Comparison of ENCODE assay signal across 8 mouse cellular contexts in the genomic region with DNA sequence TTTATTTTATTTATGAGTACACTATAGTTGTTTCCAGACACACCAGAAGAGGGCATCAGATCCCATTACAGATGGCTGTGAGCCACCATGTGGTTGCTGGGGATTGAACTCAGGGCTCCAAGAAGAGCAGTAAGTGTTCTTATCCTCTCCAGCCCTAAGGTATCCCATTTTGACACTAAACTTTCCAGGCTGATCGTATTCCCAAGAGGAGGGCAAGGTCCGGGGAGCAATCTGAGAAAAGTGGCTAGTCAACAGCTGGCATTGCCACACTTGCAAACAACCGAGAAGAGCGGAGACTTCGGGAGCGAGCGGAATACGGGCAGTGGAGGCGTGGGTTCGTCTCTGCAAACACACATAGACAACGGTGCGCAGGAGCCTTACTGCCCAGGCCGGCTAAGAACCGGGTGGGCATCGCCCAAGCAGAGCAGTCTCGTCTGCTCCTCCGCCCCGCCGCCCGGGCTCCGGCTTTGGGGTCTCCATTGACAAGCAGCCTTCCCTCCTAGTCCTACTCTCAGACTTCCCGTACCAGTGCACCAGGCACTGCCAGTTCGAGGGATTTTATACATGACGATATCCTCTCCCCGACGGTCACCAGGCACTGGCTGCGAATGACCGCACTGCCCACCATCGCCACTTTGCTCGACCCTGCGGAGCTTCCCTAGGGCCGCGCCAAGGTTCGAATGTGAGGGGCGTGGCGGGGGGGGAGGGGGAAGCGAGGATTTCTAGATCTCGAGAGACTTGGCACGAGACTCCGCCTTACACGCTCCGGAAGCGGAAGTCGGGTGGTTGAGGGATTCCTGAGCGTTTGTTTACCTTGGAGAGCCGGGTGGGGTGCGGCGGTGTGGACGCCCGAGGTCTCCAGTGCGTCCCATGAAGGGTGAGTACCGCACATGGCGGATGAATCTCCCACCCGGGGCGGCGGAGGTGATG. TPM values are rescaled to one million over a fixed set of nuclear protein-coding genes. Genes with fewer than 3 reads are reported as not detected.
DNase-seq lines count a peak whose midpoint lies in the region; ATAC-seq and TF ChIP-seq lines count a peak whose summit lies in the region.

A gene (plus strand): TSS at position 746 of the 930 bp plus-strand sequence.

- H3K4me1 ChIP-seq in CH12.LX (ENCODE audit: control insufficient read depth in 1 of 2, insufficient read depth in 2 of 2): peaks cover 2 to 21% of the 10 kb centered on the region in 2 experiments; a peak in 3 of 4 replicates
- H3K4me1 ChIP-seq in forebrain, embryonic 11.5 days (replicated peaks; ENCODE audit: control insufficient read depth, insufficient read depth, low read length): peaks cover 2% of the 10 kb centered on the region; the same call in 1 of the 2 replicates
- peaks cover 8% of the 10 kb centered on the region for H3K4me1 ChIP-seq in heart, embryonic 16.5 days (ENCODE audit: control insufficient read depth, insufficient read depth, low read length)
- peaks cover 7% of the 10 kb centered on the region for H3K4me1 ChIP-seq in liver, embryonic 16.5 days (ENCODE audit: control insufficient read depth, low read depth, low read length)
- H3K4me1 ChIP-seq in neural tube, embryonic 13.5 days (replicated peaks): peaks cover 27% of the 10 kb centered on the region
- peaks cover 8% of the 10 kb centered on the region for H3K4me1 ChIP-seq in testis, adult 2 months (ENCODE audit: control insufficient read depth, insufficient read depth, low read length)

- TF ChIP-seq EP300 in CH12.LX (IDR thresholded peaks at IDR 0.05; ENCODE audit: low read length): no peak

- peak; percentile 93 for DNase-seq in CH12.LX (ENCODE audit: extremely low read depth)
- peak; percentile 93 for DNase-seq in c-Kit-positive CD71-positive TER-119-negative erythroid progenitor cells, embryonic 14.5 days (ENCODE audit: low read depth)
- peak; percentile 97 for DNase-seq in forebrain, embryonic 11.5 days (ENCODE audit: low spot score)
- peak; percentile 92 to 95 for DNase-seq in kidney, postnatal 36 days

- TF ChIP-seq CTCF in CH12.LX (conservative IDR thresholded peaks at IDR 0.05 in 1 of 2, IDR thresholded peaks at IDR 0.05 in 1 of 2; ENCODE audit: low read depth in 2 of 2, low read length in 2 of 2): peak in 1 of 2 experiments; percentile 69; a peak in 2 of 4 replicates
- TF ChIP-seq CTCF in testis, adult 2 months (IDR thresholded peaks at IDR 0.05; ENCODE audit: control insufficient read depth, insufficient read depth, insufficient replicate concordance, low read depth, low read length): no peak

- dilution Hi-C loops in CH12.LX (cut with MboI; ENCODE audit: extremely low pct_ligation_motif_present, extremely low pct_unique_long_range_greater_than_20kb, low sequenced_read_pairs): no loop called here

- peaks cover 22% of the 10 kb centered on the region for H3K79me2 ChIP-seq in CH12.LX (replicated peaks; ENCODE audit: control insufficient read depth, extremely low read depth, insufficient read depth, poor library complexity, severe bottlenecking)

- peak within 1 kb of the TSS; percentile 86 for H3K9ac ChIP-seq in CH12.LX (ENCODE audit: insufficient read depth, low read depth)
- H3K9ac ChIP-seq in forebrain, embryonic 11.5 days (ENCODE audit: low read length): peak within 1 kb of the TSS; percentile 93
- peak within 1 kb of the TSS; percentile 91 for H3K9ac ChIP-seq in heart, embryonic 16.5 days (ENCODE audit: low read length)
- peak within 1 kb of the TSS; percentile 91 for H3K9ac ChIP-seq in liver, embryonic 16.5 days (ENCODE audit: low read depth, low read length)
- peak within 1 kb of the TSS; percentile 94 for H3K9ac ChIP-seq in neural tube, embryonic 13.5 days

- WGBS in forebrain, embryonic 11.5 days: 0% methylated on average over 56 of the region's 56 CpGs
- WGBS in heart, embryonic 16.5 days: under 1% methylated on average over 56 of the region's 56 CpGs
- WGBS in liver, embryonic 16.5 days (ENCODE audit: insufficient replicate concordance): 0% methylated on average over 56 of the region's 56 CpGs
- WGBS in neural tube, embryonic 13.5 days: 0% methylated on average over 56 of the region's 56 CpGs

- H3K36me3 ChIP-seq in CH12.LX (replicated peaks in 1 of 2; ENCODE audit: control insufficient read depth in 1 of 2, insufficient read depth in 1 of 2, low read length in 1 of 2): peaks cover 0 to 2% of the 10 kb centered on the region in 2 experiments
- H3K36me3 ChIP-seq in forebrain, embryonic 11.5 days (ENCODE audit: control insufficient read depth, insufficient read depth, low read length): no peaks in the 10 kb centered on the region
- H3K36me3 ChIP-seq in heart, embryonic 16.5 days (ENCODE audit: control insufficient read depth, insufficient read depth): no peaks in the 10 kb centered on the region
- no peaks in the 10 kb centered on the region for H3K36me3 ChIP-seq in liver, embryonic 16.5 days (ENCODE audit: control insufficient read depth, insufficient read depth)
- H3K36me3 ChIP-seq in neural tube, embryonic 13.5 days: no peaks in the 10 kb centered on the region
- no peaks in the 10 kb centered on the region for H3K36me3 ChIP-seq in testis, adult 2 months (ENCODE audit: control insufficient read depth, insufficient read depth, low read length)

- in situ Hi-C loops in CH12.LX (cut with MboI; ENCODE audit: low pct_ligation_motif_present, low pct_unique_long_range_greater_than_20kb, low sequenced_read_pairs): no loop called here

- H3K27ac ChIP-seq in CH12.LX (ENCODE audit: insufficient read depth, low read depth): peak within 1 kb of the TSS; percentile 2; the same call in 1 of the 2 replicates
- peak within 1 kb of the TSS; percentile 59 for H3K27ac ChIP-seq in forebrain, embryonic 11.5 days (ENCODE audit: low read depth, low read length)
- H3K27ac ChIP-seq in heart, embryonic 16.5 days (ENCODE audit: low read length): peak within 1 kb of the TSS; percentile 77
- peak within 1 kb of the TSS; percentile 91 for H3K27ac ChIP-seq in liver, embryonic 16.5 days (ENCODE audit: low read length)
- H3K27ac ChIP-seq in neural tube, embryonic 13.5 days (replicated peaks): peak within 1 kb of the TSS; percentile 91
- H3K27ac ChIP-seq in testis, adult 2 months (ENCODE audit: control insufficient read depth, insufficient read depth, low read depth, low read length): peak within 1 kb of the TSS; percentile 89

- peak; percentile 78 for TF ChIP-seq POLR2A in CH12.LX (IDR thresholded peaks at IDR 0.05; ENCODE audit: low read depth, low read length)
- TF ChIP-seq POLR2A in testis, adult 2 months (IDR thresholded peaks at IDR 0.05; ENCODE audit: control insufficient read depth, low read depth, low read length): peak; percentile 93

- no peaks in the 10 kb centered on the region for H3K27me3 ChIP-seq in CH12.LX (replicated peaks)
- H3K27me3 ChIP-seq in forebrain, embryonic 11.5 days (ENCODE audit: control insufficient read depth, insufficient read depth, low read length): no peaks in the 10 kb centered on the region
- H3K27me3 ChIP-seq in heart, embryonic 16.5 days (ENCODE audit: control insufficient read depth, insufficient read depth, low read length): no peaks in the 10 kb centered on the region
- H3K27me3 ChIP-seq in liver, embryonic 16.5 days (ENCODE audit: control insufficient read depth, insufficient read depth, low read depth, low read length): no peaks in the 10 kb centered on the region
- no peaks in the 10 kb centered on the region for H3K27me3 ChIP-seq in neural tube, embryonic 13.5 days
- H3K27me3 ChIP-seq in testis, adult 2 months (ENCODE audit: control insufficient read depth, insufficient read depth, low read length): no peaks in the 10 kb centered on the region

- H3K9me3 ChIP-seq in CH12.LX (replicated peaks; ENCODE audit: low read length): no peaks in the 10 kb centered on the region
- H3K9me3 ChIP-seq in forebrain, embryonic 11.5 days (ENCODE audit: control insufficient read depth, low read length): no peaks in the 10 kb centered on the region
- H3K9me3 ChIP-seq in heart, embryonic 16.5 days (replicated peaks; ENCODE audit: control insufficient read depth, low read length): no peaks in the 10 kb centered on the region
- no peaks in the 10 kb centered on the region for H3K9me3 ChIP-seq in liver, embryonic 16.5 days (replicated peaks; ENCODE audit: control insufficient read depth, low read length)
- no peaks in the 10 kb centered on the region for H3K9me3 ChIP-seq in neural tube, embryonic 13.5 days

- ATAC-seq in forebrain, embryonic 11.5 days (replicated peaks; ENCODE audit: low FRiP score): peak; percentile 96
- peak; percentile 97 for ATAC-seq in heart, embryonic 16.5 days (replicated peaks; ENCODE audit: extremely low read depth, insufficient read depth, low FRiP score)
- ATAC-seq in liver, embryonic 16.5 days (ENCODE audit: low read depth): peak; percentile 96
- peak; percentile 97 for ATAC-seq in neural tube, embryonic 13.5 days (ENCODE audit: low read depth)

- H3K4me3 ChIP-seq in CH12.LX (replicated peaks in 1 of 3; ENCODE audit: low read depth in 2 of 3, low read length in 2 of 3, poor library complexity in 1 of 3): peak within 1 kb of the TSS; percentile 88 to 98 (median 97)
- peak within 1 kb of the TSS; percentile 95 for H3K4me3 ChIP-seq in forebrain, embryonic 11.5 days (ENCODE audit: low read depth, low read length)
- H3K4me3 ChIP-seq in heart, embryonic 16.5 days (ENCODE audit: low read length): peak within 1 kb of the TSS; percentile 86
- peak within 1 kb of the TSS; percentile 97 for H3K4me3 ChIP-seq in liver, embryonic 16.5 days (ENCODE audit: low read depth, low read length)
- H3K4me3 ChIP-seq in neural tube, embryonic 13.5 days: peak within 1 kb of the TSS; percentile 98
- peak within 1 kb of the TSS; percentile 98 for H3K4me3 ChIP-seq in testis, adult 2 months (ENCODE audit: control insufficient read depth, low read depth, low read length)

- TF ChIP-seq RAD21 in CH12.LX (IDR thresholded peaks at IDR 0.05; ENCODE audit: low read depth, low read length): peak; percentile 25

- H3K4me2 ChIP-seq in CH12.LX (ENCODE audit: insufficient read depth, low read depth, poor library complexity, severe bottlenecking): peak within 1 kb of the TSS; percentile 26
- H3K4me2 ChIP-seq in forebrain, embryonic 11.5 days (ENCODE audit: low read depth, low read length, severe bottlenecking): peak within 1 kb of the TSS; percentile 90
- peak within 1 kb of the TSS; percentile 95 for H3K4me2 ChIP-seq in heart, embryonic 16.5 days (ENCODE audit: low read depth, low read length)
- H3K4me2 ChIP-seq in liver, embryonic 16.5 days (ENCODE audit: low read depth, low read length): peak within 1 kb of the TSS; percentile 92
- H3K4me2 ChIP-seq in neural tube, embryonic 13.5 days: peak within 1 kb of the TSS; percentile 83

RNA-seq across cellular contexts. Expression of the gene that starts here (rescaled TPM):
- total RNA-seq in CH12.LX (2012; rRNA removed): 30.8 and 36.4 TPM in 2 replicates
- total RNA-seq in CH12.LX (2014; rRNA removed): 133 and 134 TPM in 2 replicates
- 48.1 and 56.8 TPM in 2 replicates for polyA plus RNA-seq in CH12.LX (2012; ENCODE audit: insufficient read length, low read depth)
- polyA plus RNA-seq in forebrain, embryonic 11.5 days (2014; fragmentation: Nextera tagmentation; extraction: Ambion mirVana): 117 and 130 TPM in 2 replicates
- polyA plus RNA-seq in heart, embryonic 16.5 days (2015; fragmentation: Nextera tagmentation; extraction: Ambion mirVana): 83.3 and 106 TPM in 2 replicates
- polyA plus RNA-seq in liver, embryonic 16.5 days (2015; fragmentation: Nextera tagmentation; extraction: Ambion mirVana): 52.9 and 62.2 TPM in 2 replicates
- 127 and 151 TPM in 2 replicates for polyA plus RNA-seq in neural tube, embryonic 13.5 days (2015; fragmentation: Nextera tagmentation; extraction: Ambion mirVana)
- polyA plus RNA-seq in testis, adult 2 months (2012; rRNA removed): 17.6 and 18.6 TPM in 2 replicates

Comparison
In these comparisons a context has a peak if more than half of its experiments do, and no peak if none do; other contexts are left out.
1. Peak in every context shown above with its lines: DNase-seq, ATAC-seq, H3K4me3 ChIP-seq and H3K27ac ChIP-seq.
2. H3K27ac ChIP-seq: peak in every context shown above with its lines; median percentile 91 in liver, embryonic 16.5 days; 91 in neural tube, embryonic 13.5 days; 89 in testis, adult 2 months; 77 in heart, embryonic 16.5 days; 59 in forebrain, embryonic 11.5 days; 2 in CH12.LX.
3. H3K4me2 ChIP-seq: peak in every context shown above with its lines; median percentile 95 in heart, embryonic 16.5 days; 92 in liver, embryonic 16.5 days; 90 in forebrain, embryonic 11.5 days; 83 in neural tube, embryonic 13.5 days; 26 in CH12.LX.